Mouse (Mus musculus) layer of hippocampus, postnatal 25 days (tissue): ENCODE data around the gene Ccdc186. TPM values are rescaled to one million over a fixed set of nuclear protein-coding genes. Genes with fewer than 3 reads are reported as not detected.
"Not testable (repeated sequence)": the region's sequence is repeated elsewhere in the genome, so short reads cannot be mapped to it uniquely, and the experiment has no call there.

Source experiments
- DNase-seq, 2 experiments: peaks; one replicate each; pipeline ENCODE4 v3.0.0; 2022; ENCODE audit warnings: mixed read lengths in 2 of 2, low spot score in 1 of 2; ENCODE audit errors: extremely low spot score in 1 of 2
- total RNA-seq, 2 experiments: library from RNA; stranded (reverse); gene quantifications; 2 replicates each; pipeline ENCODE4 v1.2.3; 2021

The Ccdc186 gene
- total RNA-seq, 2 experiments from 2014 or later: 44.4 to 46.3 TPM

GRCm38 (mm10) chr19:56760306-56760940, 61.6 kb downstream of the Ccdc186 start:
- DNase-seq: no peak

GRCm38 (mm10) chr19:56759740-56760139, 62.2 kb downstream of the Ccdc186 start:
- DNase-seq: no peak

- DNase-seq: no peak
These were observed 63.7 kb downstream of the Ccdc186 start for GRCm38 (mm10) chr19:56758311-56758710.

- DNase-seq: no peak
These were observed 65.6 kb downstream of the Ccdc186 start for GRCm38 (mm10) chr19:56756412-56756811.

- DNase-seq: not testable (repeated sequence)
These were observed 67.5 kb downstream of the Ccdc186 start for GRCm38 (mm10) chr19:56754456-56754855.

GRCm38 (mm10) chr19:56750709-56751108, 71.3 kb downstream of the Ccdc186 start:
- no peak for DNase-seq

GRCm38 (mm10) chr19:56749343-56749742, 72.6 kb downstream of the Ccdc186 start:
- DNase-seq: no peak

GRCm38 (mm10) chr19:56747878-56748277, 74.1 kb downstream of the Ccdc186 start:
- no peak for DNase-seq

GRCm38 (mm10) chr19:56746618-56747017, 75.4 kb downstream of the Ccdc186 start:
- no peak for DNase-seq

- no peak for DNase-seq
These were observed 76.5 kb downstream of the Ccdc186 start for GRCm38 (mm10) chr19:56745528-56745927.

GRCm38 (mm10) chr19:56745061-56745460, 76.9 kb downstream of the Ccdc186 start:
- no peak for DNase-seq

Other genes starting within 250 kb of the Ccdc186 start
- 10 to 100 TPM; 17.6 to 18.4 TPM for gene Adrb1, start 100.0 kb downstream of the Ccdc186 start, total RNA-seq
- gene Tdrd1, start 4.0 kb upstream of the Ccdc186 start, total RNA-seq: under 1 TPM; 0.34 to 0.56 TPM
- not detected for gene Vwa2, start 52.1 kb upstream of the Ccdc186 start, total RNA-seq
- gene Afap1l2, start 186.0 kb upstream of the Ccdc186 start, total RNA-seq: 10 to 100 TPM; 12.6 to 13.7 TPM